Mouse (Mus musculus) layer of hippocampus, adult 9-11 months (tissue): ENCODE measurements around the gene Clcn7.

Source experiments
- DNase-seq: peaks from one replicate; pipeline ENCODE4 v3.0.0; 2022

The Clcn7 gene

GRCm38 (mm10) chr17:25127681-25128080 is 5.5 kb upstream of the Clcn7 start:
- DNase-seq: no peak

GRCm38 (mm10) chr17:25130060-25130459 is 3.1 kb upstream of the Clcn7 start:
- DNase-seq: no peak

GRCm38 (mm10) chr17:25135622-25136021 is 2.4 kb downstream of the Clcn7 start:
- no peak for DNase-seq

- DNase-seq: no peak
These were observed 5.6 kb downstream of the Clcn7 start for GRCm38 (mm10) chr17:25138803-25139202.

- no peak for DNase-seq
These were observed 6.8 kb downstream of the Clcn7 start for GRCm38 (mm10) chr17:25139960-25140359.

- DNase-seq: no peak
These were observed 29.0 kb downstream of the Clcn7 start, which contains the start of gene Ccdc154 for GRCm38 (mm10) chr17:25162161-25162560. Ccdc154 (plus strand) TSS chr17:25162461.

GRCm38 (mm10) chr17:25163387-25163786 is 30.2 kb downstream of the Clcn7 start:
- DNase-seq: no peak

- no peak for DNase-seq
These were observed 31.6 kb downstream of the Clcn7 start for GRCm38 (mm10) chr17:25164770-25165169.

- DNase-seq: no peak
These were observed 32.9 kb downstream of the Clcn7 start for GRCm38 (mm10) chr17:25165970-25166671.

- no peak for DNase-seq
These were observed 36.5 kb downstream of the Clcn7 start for GRCm38 (mm10) chr17:25169706-25170105.

- DNase-seq: no peak
These were observed 39.4 kb downstream of the Clcn7 start for GRCm38 (mm10) chr17:25172558-25172957.

- DNase-seq: no peak
These were observed 42.2 kb downstream of the Clcn7 start, which contains the start of gene Gm38655 for GRCm38 (mm10) chr17:25175411-25175810. Gm38655 (minus strand) TSS chr17:25175471.

- DNase-seq: no peak
These were observed 50.0 kb downstream of the Clcn7 start for GRCm38 (mm10) chr17:25183232-25183631.

- DNase-seq: peak; percentile 96
These were observed 51.0 kb downstream of the Clcn7 start, which contains the start of gene BC003965 for GRCm38 (mm10) chr17:25184129-25184691. BC003965 (plus strand) TSS chr17:25184554.

- DNase-seq: no peak
These were observed 51.8 kb downstream of the Clcn7 start for GRCm38 (mm10) chr17:25184961-25185360.

GRCm38 (mm10) chr17:25187784-25188149 is 54.6 kb downstream of the Clcn7 start:
- no peak for DNase-seq

- peak; percentile 60 for DNase-seq
These were observed 55.2 kb downstream of the Clcn7 start, which contains the start of gene Unkl for GRCm38 (mm10) chr17:25188150-25189031. Unkl (plus strand) TSS chr17:25188397.

- no peak for DNase-seq
These were observed 55.9 kb downstream of the Clcn7 start for GRCm38 (mm10) chr17:25189091-25189490.

- no peak for DNase-seq
These were observed 69.2 kb downstream of the Clcn7 start for GRCm38 (mm10) chr17:25202401-25202800.

- DNase-seq: peak; percentile 52
These were observed 76.8 kb downstream of the Clcn7 start for GRCm38 (mm10) chr17:25210006-25210405.

GRCm38 (mm10) chr17:25210680-25211466 is 77.7 kb downstream of the Clcn7 start:
- peak; percentile 35 for DNase-seq

- DNase-seq: no peak
These were observed 78.5 kb downstream of the Clcn7 start for GRCm38 (mm10) chr17:25211705-25212104.
